Mouse (Mus musculus) adrenal gland, adult 18-20 months (tissue): ENCODE results near the gene Nlrp10. TPM values are rescaled to one million over a fixed set of nuclear protein-coding genes. Genes with fewer than 3 reads are reported as not detected.

ENCODE experiments used
- DNase-seq, 2 experiments: peaks; one replicate each; pipeline ENCODE4 v3.0.0; 2021 to 2022; ENCODE audit warnings: low spot score in 2 of 2
- total RNA-seq, 2 experiments: library from RNA; stranded (reverse); gene quantifications; 1 replicate in 1 of 2; 2 replicates in 1 of 2; pipeline ENCODE4 v1.2.3; 2021

Gene Nlrp10
- total RNA-seq, 2 experiments from 2014 or later = 0.32 to 0.43 TPM

- DNase-seq = no peak
These were observed 26.0 kb downstream of the Nlrp10 start for GRCm38 (mm10) chr7:108903969-108904368.

- DNase-seq = no peak
These were observed 35.7 kb downstream of the Nlrp10 start, which contains the start of gene Olfr519 for GRCm38 (mm10) chr7:108894320-108894719. Olfr519 (minus strand) TSS chr7:108894420.

- DNase-seq = no peak
These were observed 45.1 kb downstream of the Nlrp10 start, which contains the start of gene Olfr518 for GRCm38 (mm10) chr7:108884906-108885305. Olfr518 (minus strand) TSS chr7:108885006.

- DNase-seq = no peak
These were observed 57.7 kb downstream of the Nlrp10 start, which contains the start of gene Olfr517 for GRCm38 (mm10) chr7:108872279-108872678. Olfr517 (minus strand) TSS chr7:108872379.

Other genes starting within 250 kb of the Nlrp10 start
- not detected for gene Olfr512, start 216.9 kb downstream of the Nlrp10 start, total RNA-seq
- gene Olfr513, start 179.2 kb downstream of the Nlrp10 start, total RNA-seq = not detected
- not detected for gene Olfr514, start 104.2 kb downstream of the Nlrp10 start, total RNA-seq
- gene Olfr516, start 79.6 kb downstream of the Nlrp10 start, total RNA-seq = not detected
- gene Olfr517, start 57.8 kb downstream of the Nlrp10 start, total RNA-seq = not detected
- not detected for gene Olfr518, start 45.2 kb downstream of the Nlrp10 start, total RNA-seq
- gene Olfr519, start 35.8 kb downstream of the Nlrp10 start, total RNA-seq = not detected
- 100 to 1,000 TPM; 111 to 160 TPM for gene Eif3f, start 4.2 kb upstream of the Nlrp10 start, total RNA-seq
- gene Tub, start 20.2 kb upstream of the Nlrp10 start, total RNA-seq = 10 to 100 TPM; 32.5 to 37.9 TPM
- gene Ric3, start 153.2 kb upstream of the Nlrp10 start, total RNA-seq = 10 to 100 TPM; 52.7 to 56.1 TPM
- 1 to 10 TPM; 2.8 to 7.6 TPM for gene Lmo1, start 245.0 kb upstream of the Nlrp10 start, total RNA-seq